Mouse (Mus musculus): Measurements from ENCODE around the gene E130308A19Rik.

Gene E130308A19Rik

DNA sequence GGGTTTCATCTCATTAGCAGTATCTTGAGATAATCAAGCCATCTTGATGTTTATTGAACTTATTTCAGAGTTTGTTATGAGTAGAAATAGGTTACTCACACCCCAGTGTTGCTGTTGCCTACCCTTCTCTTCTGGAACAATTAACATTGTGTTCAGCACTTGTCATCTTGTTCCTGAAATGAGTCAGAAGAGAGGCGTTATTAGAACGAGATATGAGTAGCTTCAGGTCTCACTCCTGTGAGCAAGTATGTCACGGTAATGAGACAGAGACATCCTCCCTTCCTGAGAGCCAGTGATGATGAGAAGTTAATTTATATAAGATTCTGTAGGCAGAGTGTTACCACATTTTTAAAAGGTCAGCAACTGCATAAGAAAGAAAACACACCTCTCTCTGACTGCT lies 56.5 kb downstream of the E130308A19Rik start:
- no peak for DNase-seq (ENCODE audit: low spot score)

DNA sequence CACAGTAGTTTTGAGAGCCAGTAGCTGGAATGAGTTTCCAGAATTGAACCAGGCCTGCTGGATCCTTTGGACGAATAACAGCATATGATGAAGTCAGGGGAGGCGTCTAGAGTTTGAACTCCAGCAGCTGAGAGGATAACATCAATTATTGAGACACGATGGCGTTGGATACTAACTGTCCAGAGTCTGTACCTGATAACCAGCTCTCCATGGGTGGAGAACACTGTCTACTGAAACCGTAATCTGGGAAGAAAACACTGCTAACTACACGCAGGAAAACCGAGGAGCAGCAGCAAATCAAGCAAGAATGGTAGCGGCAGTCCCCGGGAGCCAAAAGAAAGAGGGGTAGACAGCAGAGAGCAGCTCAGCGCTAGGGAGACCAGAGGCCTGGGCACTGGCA lies 56.9 kb downstream of the E130308A19Rik start:
- DNase-seq (ENCODE audit: low spot score) = no peak

DNA sequence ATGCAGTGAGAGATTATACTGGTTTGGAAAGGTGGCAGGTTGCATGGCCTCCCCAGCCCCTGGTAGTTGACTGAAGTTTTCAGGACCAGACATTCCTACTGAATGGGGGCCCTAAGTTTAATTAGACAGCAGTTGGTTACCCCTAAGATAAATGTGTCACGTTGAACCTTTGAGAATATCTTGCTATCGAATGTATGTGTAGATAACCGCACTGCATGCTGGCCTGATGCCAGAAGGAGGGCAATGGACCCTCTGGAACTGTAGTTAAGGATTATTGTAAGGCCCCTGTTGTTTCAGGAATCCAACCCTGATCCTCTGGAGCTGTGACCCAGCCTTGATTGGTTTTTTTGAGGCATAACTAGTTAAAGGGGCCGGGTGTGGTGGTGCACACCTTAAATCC lies 58.3 kb downstream of the E130308A19Rik start:
- no peak for DNase-seq (ENCODE audit: low spot score)

DNA sequence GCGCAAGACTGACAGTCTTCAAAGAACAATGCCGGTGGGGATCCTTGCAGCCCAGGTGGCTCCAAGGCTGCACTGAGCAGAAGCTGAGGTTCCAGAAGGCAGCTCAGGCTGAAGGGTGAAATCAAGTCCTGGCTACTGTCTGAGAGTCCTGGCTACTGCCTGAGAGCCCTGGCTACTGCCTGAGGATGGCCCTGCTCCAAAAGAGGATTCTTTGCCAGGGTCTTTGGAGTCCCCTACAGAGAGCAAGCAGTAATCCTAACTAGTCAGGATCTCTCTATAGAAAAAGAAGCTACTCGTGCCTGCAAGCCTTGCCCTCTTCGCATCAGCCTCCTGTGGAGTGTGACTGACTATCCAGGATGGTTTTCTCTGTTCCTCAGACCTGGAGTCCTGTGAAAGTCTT lies 60.7 kb downstream of the E130308A19Rik start:
- no peak for DNase-seq (ENCODE audit: low spot score)

DNA sequence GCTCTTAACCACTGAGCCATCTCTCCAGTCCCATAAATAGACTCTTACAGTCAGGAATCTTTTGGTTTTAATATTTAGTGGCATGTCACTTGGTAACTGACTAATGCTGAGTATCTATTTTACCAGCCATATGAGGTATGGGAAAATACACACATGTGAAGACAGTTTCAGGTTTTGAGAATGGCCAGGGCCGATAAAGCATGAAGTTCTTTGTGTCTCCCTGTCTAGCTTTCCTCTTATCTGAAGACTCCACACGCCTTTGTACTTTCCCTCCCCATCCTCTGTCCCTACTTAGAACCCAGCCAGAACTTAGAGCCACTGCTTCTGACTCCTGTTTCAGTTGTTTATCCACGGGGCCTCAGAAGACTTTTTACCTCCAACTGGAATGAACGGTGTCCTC lies 63.0 kb downstream of the E130308A19Rik start:
- DNase-seq (ENCODE audit: low spot score) = no peak

DNA sequence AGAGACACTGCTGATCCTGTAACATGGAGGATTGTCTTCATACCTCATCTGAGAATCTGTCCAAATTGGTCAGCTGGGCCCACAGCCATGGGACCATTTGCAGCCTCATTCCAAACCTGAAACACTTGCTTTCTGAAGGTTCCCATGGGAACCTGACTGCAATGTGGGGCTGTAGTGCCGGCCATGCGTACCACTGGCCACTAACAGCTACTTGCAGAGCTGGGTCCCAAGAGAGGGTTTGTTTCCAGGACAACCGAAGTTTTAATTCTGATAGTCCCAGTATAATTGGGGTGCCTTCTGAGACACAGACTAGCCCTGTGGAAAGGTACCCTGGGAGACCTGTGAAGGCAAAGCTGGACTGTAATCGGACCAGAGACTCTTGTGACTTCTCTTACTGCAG lies 64.1 kb downstream of the E130308A19Rik start:
- DNase-seq (ENCODE audit: low spot score) = no peak

DNA sequence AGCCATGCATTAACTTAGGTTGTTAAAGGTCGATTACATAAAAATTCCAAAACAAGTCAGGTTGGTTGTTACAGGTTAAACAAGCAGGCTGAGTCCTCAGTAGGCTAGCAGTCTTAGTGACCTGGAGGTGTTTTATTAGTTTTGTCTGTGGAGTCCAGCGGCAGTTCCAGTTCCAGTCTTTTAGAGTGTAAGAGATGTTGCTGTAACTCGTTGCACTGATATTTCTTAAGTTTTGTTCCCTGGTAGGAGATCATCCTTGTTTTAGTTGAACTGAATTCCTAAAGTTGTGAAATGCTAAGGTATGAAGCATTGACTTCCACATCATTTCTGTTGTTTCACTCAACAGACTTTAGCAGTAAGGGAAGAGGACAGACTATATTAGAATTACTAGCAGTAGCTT lies 70.8 kb downstream of the E130308A19Rik start:
- no peak for DNase-seq (ENCODE audit: low spot score)

DNA sequence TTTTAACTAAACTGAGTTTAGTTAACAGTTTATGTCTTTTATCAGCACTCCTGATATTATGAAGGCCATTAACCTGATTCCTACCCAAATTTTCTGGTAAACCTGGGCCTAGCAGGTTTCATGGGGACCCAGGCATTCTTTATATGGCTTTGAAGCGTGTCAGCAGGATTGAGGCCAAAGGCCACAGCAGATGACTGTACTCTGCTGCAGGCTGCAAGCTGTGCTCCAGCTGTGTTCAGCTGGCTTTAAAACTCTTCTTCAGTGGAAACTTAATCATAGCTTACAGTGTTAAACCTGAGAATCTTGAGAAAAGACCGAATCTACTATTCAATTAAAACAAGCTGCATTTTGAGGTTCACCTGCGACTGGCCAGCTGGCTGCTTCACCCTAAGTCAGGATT lies 71.9 kb downstream of the E130308A19Rik start:
- no peak for DNase-seq (ENCODE audit: low spot score)

DNA sequence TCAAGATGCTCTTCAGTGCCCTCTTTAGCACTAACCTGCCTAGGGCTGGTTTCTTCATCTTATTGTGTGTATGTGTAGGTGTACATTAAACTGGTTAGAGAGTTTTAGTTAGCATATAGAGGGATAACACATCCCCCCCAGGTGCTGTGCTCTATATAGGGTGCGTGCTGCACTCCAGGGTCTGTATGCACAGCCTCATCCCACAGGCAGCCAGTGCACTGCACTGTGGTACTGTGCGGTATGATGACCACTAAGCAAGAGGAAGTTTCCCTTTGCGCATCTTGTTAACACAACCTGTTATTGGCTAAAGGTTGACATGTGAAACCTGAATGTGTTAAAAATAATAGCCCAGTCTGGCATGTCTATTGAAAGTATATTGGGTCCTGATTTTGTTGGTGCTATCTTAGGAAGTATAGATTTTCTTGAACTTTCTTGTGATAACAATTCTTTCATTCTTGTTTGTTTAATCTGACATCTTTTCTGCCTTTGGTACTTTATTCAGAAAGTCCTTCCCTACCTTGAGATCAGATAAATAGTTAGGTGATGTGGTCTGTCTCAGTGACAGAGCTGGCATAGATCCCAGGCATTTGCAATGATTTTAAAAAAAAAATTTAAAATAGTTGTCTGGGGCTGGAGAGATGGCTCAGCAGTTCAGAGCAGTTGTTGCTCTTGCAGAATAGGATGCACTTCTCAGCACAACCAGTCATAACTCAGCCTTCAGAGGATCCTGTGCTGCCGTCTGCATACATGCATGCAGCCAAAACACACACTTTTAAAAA lies 73.2 kb downstream of the E130308A19Rik start:
- no peak for DNase-seq (ENCODE audit: low spot score)

DNA sequence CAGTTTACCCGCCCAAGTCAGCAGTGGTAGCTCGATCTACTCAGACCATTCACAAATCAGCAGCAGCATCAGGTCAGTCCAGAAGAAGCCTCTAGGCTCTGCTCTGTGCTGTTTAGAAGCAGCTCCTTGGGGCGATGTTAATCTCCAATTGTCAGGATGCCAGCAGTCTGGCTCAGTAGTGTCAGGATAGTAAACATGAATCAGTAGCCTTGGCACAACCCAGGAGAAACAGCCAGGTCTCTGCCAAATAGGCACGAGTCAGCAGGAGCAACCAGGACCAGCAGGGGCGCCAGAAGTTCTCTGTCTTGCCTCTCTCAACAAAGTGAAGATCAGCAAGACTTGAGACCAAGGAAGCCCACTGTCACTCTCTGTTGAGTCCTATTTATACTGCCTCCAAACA lies 83.3 kb downstream of the E130308A19Rik start:
- DNase-seq (ENCODE audit: low spot score) = no peak

DNA sequence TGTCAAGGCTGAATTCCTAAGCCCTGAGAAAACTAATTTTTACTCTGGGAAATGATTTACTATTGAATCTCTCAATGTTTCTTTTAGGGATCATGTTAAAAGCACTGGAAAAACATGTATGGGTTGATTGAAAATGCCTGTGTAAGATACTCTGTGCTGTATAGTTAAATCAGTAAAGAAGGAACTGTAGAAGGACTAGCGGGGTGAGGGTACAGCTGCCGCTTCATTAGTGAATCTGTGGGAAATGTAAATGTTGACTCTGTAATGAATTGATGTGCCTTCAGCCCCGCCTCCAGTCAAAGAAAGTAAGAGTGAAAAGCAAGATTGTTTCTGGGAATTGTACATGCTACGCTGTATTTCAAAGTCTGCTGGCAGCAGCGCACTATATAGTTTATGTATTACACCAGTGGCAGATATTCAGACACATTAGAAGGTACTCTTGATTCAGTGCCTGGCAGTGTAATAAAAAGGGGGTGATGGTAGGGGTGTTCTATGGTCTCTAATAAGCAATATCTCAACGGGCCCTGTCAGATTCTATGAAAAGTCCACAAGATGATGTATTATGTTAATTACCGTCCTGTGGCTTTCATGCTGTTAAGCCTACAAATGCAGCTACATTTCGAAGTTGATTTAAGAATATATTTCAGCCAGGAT lies 84.9 kb downstream of the E130308A19Rik start:
- DNase-seq (ENCODE audit: low spot score) = no peak

DNA sequence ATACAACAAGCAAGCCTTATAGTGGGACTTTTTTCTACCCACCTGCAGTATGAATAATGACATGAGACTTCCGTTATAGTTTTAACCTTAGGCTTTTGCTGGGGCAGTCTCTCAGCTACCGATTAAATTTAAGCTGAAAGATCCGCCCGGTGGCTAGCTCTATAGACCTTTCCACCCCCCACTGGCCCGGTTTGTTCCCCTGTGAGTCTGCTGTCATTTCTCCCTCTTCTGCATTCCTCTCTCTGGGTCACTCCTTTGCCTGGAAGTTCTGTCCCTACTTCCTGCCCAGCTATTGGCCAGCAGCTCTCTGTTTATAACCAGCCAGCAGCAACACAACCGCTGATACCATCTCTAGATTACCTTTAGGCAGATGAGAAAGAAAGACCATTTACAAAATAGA lies 86.4 kb downstream of the E130308A19Rik start:
- no peak for DNase-seq (ENCODE audit: low spot score)

DNA sequence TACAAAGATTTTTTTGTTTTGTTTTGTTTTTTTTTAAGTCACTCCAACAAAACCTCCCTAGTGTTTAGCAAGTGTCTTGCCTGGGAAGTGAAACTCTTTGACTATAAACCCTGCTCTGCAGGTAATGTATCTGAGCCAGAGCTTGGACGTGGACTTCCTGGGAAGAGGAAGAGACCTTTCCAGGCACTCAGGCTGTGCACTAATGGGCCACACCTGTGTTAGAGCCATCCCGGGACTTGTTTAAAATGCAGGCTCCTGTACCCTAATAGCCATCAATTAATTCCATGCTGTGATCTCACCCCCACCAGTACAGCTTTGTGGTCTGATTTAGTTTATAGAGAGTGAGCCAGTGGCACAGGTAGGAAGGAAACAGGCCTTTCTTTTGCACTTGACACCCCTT lies 86.9 kb downstream of the E130308A19Rik start:
- no peak for DNase-seq (ENCODE audit: low spot score)

DNA sequence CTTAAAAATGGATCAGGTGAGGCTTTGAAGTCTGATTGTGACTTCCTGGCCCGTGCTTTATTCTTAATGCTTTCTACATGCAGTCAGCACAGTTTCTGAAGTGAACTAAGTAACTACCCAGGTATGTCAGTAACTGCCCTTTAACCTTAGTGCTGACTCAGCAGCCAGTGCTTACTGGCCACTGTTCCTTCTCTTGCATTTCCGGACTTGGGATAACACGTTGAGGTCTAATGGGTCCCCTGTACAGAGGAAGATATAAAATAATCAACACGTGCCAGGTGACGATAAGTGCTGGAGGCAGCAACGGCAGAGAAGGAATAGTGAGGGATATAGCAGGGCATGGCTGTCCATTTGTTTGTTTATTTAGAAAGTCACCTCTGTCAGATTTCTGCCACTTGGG lies 88.5 kb downstream of the E130308A19Rik start:
- no peak for DNase-seq (ENCODE audit: low spot score)

DNA sequence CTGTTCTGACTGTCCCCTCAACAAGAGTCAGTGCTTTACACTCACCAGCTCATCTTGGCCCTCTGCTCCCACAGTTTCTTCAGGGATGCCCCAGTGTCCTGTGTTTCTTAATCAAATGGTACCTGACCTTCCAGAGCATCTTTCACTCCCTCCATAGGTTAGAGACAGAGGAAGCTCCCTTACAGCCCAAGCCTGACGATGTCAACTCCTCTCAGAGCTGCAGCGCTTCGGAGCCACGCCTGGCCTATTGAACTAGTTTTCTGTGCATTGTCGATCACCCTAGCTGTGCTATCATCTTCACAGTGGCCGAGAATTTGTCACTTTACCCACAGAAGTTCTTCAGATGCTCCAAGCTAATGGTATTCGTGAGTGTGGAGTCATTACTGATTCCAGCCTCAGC lies 88.9 kb downstream of the E130308A19Rik start:
- DNase-seq (ENCODE audit: low spot score) = no peak

DNA sequence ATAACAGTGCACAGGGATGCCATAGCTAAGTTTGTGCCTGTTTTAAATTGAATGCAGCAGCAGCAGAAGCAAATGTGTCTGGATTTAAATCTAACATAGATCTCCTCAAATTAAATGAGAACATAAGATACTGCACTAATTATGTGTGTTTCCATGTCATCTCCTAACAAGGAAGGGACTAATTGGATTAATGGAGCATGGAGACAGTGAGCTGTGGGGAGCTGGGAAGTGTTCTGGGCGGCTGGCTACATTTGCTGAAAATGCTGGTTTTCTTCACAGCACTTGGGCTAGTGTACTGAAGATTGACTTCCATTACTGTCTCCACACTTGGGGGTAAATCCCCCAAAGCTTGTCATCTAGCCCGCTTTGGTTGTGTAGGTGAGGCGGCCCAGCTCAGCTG lies 89.5 kb downstream of the E130308A19Rik start:
- no peak for DNase-seq (ENCODE audit: low spot score)

DNA sequence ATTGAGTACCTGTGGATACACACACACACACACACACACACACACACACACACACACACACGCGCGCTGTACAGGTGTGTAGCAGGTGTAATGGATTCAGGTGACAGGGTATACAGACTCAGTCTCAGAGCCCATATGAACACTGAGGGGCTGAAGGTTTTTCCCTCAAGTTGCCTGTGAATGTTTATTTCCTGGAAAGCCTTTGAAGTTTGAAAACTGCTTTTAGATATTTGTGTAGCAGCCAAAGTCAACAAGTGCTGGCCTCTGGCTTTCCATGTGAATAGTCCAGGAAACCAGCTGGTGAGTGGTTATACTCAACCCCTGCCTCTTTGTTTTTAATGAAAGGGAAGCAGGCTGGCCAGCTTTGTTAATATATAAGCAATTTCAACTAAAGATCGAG lies 91.3 kb downstream of the E130308A19Rik start:
- no peak for DNase-seq (ENCODE audit: low spot score)

DNA sequence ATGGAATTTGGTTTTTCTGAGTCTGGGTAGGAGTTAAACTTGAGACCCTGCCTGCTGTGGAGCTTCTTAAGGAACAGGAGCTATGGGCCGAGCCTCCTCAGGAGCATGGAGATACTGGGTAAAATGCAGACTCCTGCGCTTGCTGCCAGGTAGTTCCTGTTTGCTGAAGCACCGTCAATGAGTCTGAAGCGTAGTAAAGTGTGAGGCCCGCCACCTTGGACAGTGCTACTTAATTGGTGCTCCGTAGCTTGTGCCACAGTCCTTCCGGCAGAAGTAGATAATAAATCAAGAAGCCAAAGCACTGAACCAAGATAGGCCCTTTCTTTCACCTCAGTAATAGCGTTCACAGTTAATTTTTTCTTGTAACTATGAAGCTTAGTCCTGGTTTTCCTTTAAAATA lies 92.5 kb downstream of the E130308A19Rik start:
- DNase-seq (ENCODE audit: low spot score) = no peak

DNA sequence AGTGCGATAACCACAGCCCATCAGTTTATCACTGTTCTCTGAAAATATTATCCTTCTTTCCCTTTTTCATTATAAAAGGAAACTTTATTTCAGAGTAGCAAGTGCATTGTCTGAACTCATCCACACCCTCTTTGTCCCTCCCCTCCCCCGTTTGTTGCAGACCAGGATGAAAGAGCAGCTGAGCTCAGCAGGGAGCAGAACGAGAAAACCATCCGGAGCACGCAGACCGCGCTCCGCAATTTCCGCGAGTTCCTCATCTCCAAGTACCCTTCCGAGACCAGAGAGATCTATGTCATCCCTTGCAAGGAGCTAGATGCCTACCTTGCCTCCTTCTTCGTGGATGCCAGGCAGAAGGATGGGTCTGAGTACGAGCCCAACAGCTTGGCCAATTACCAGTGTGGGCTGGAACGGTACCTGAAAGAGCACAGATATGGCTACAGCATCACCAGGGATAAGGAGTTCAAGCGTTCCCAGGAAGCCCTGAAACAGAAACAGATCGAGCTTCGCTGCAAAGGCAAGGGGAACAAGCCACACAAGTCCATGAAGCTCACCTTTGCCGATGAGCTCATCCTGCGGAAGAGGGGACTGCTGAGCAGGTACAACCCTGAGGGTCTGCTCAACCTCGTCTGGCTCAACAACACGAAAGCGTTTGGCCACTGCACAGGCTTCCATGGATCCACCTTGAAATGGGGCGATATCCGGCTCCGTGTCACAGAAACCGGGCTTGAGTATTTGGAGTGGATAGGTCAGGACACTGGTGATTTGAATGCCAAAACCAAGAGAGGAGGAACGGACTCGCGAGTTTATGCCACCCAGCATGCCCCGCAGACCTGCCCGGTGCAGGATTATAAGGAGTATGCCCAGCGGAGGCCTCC lies 93.7 kb downstream of the E130308A19Rik start:
- DNase-seq (ENCODE audit: low spot score) = no peak

DNA sequence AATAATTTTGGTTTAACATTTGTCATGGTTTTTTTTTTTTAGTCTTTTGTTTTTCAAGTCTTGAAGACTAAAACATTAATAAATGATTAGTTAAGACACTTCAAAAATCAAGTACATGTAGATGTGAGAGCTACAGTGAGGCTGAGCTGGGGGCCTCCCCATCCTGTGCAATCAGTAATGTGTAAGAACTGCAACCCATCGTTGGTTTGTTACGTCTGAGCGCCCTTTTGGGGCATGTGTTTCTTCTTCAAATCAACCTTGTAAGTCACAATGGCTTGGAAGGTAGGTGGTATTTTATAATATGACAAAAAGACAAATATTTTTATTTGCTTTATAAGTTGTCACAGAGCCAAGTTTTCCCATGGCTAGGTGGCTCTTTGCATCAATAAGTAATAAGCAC lies 95.8 kb downstream of the E130308A19Rik start:
- DNase-seq (ENCODE audit: low spot score) = no peak

DNA sequence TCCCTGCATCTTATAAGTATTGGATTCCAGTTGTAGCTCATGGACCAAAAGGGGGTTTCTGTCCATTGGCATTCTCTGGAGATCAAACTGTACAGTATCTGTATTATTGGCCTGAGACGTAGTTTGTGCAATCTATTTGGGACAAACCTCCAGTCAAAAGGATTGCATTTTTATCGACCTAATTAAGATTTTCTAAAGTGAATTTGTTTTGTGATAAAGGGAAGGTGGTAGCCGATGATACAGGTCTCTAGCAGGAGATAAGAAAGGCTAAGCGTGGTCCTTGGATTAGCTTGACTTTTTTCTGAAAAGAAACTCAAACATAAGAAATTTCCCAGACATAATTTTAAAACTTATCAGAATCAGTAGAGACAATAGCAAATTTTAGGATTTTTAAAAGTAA lies 99.6 kb downstream of the E130308A19Rik start:
- no peak for DNase-seq (ENCODE audit: low spot score)

DNA sequence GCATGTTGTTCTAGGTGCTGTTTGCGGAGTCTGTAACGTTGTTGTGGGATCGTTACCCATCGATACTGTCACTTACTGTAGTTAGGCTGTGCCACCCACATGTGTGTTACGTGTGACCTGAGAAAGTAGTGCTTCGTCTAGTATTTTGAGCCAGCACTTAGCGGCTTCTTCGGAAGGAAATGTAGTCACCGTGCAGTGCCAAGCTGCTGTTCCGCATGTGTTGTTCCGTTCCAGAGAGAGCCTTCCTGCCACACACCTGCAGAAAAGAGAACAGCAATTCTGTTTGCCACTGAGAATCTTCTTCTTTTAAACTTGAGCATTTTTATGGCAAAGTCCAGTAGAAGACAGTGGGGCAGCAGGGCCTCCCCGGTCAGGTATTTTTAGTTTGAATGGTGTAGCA lies 100.5 kb downstream of the E130308A19Rik start:
- DNase-seq (ENCODE audit: low spot score) = no peak
